Mouse (Mus musculus) stomach, embryonic 14.5 days (tissue): ENCODE results near the gene Pdpr. TPM values are rescaled to one million over a fixed set of nuclear protein-coding genes. Genes with fewer than 3 reads are reported as not detected.
A peak's percentile ranks its signal among the peaks of the same experiment; 100 is the strongest.
"Not testable (repeated sequence)": the region's sequence is repeated elsewhere in the genome, so short reads cannot be mapped to it uniquely, and the experiment has no call there.

ENCODE experiments used
- ATAC-seq: fragments of 200-750 bp; cut with Nextera tagmentation; 2 replicates; pipeline ENCODE4 v1.8.0; 2017; ENCODE audit warnings: low read depth, moderate TSS enrichment; ENCODE audit not compliant: insufficient number of reproducible peaks, insufficient read depth, low FRiP score
- H3K27ac ChIP-seq: fragments of 300-500 bp; sonication (generic); 2 replicates; pipeline ENCODE4 v1.5.1; 2014; ENCODE audit warnings: mild to moderate bottlenecking, low read length, moderate library complexity, mixed read lengths
- H3K27me3 ChIP-seq: fragments of 300-500 bp; sonication (generic); 2 replicates; pipeline ENCODE4 v1.6.1; 2014; ENCODE audit warnings: low read length, control low read depth, mixed read lengths; ENCODE audit not compliant: control insufficient read depth, insufficient read depth
- H3K36me3 ChIP-seq: fragments of 300-500 bp; sonication (generic); 2 replicates; pipeline ENCODE4 v1.6.1; 2014; ENCODE audit warnings: mild to moderate bottlenecking, control low read depth, low read length, moderate library complexity, mixed read lengths; ENCODE audit not compliant: control insufficient read depth, insufficient read depth
- H3K4me1 ChIP-seq: fragments of 300-500 bp; sonication (generic); 2 replicates; pipeline ENCODE4 v1.6.1; 2014; ENCODE audit warnings: low read length, control low read depth, mixed read lengths; ENCODE audit not compliant: control insufficient read depth, insufficient read depth
- H3K4me2 ChIP-seq: fragments of 300-500 bp; sonication (generic); replicated peaks from 2 replicates; pipeline ENCODE4 v1.6.1; 2014; ENCODE audit warnings: low read depth, low read length, control low read depth
- H3K4me3 ChIP-seq: fragments of 300-500 bp; sonication (generic); 2 replicates; pipeline ENCODE4 v1.5.1; 2014; ENCODE audit warnings: low read depth, low read length, control low read depth
- H3K9ac ChIP-seq: fragments of 300-500 bp; sonication (generic); replicated peaks from 2 replicates; pipeline ENCODE4 v1.6.1; 2014; ENCODE audit warnings: low read depth, mild to moderate bottlenecking, control low read depth, low read length, moderate library complexity, mixed read lengths
- H3K9me3 ChIP-seq: fragments of 300-500 bp; sonication (generic); 2 replicates; pipeline ENCODE4 v1.6.1; 2016; ENCODE audit warnings: low read depth, low read length, control low read depth; ENCODE audit not compliant: control insufficient read depth
- WGBS: fragments of 180-500 bp; shearing (Covaris S2); extraction: QIAGEN DNeasy Blood & Tissue Kit; methylation state at CpG from one replicate; pipeline ENCODE4 v1.1.7; 2014; 5-methylcytosine and 5-hydroxymethylcytosine counted together
- polyA plus RNA-seq: library from polyadenylated mRNA; unstranded; fragments of >200 nt; fragmentation: Nextera tagmentation; extraction: Ambion mirVana; gene quantifications from 2 replicates; pipeline ENCODE4 v1.2.1, GENCODE M21; 2014

Pdpr gene
- polyA plus RNA-seq, 1 experiment from 2014 or later = 8.6 TPM

- 91% methylated on average over 5 of the region's 5 CpGs for WGBS
- ATAC-seq = no peak
- H3K4me3 ChIP-seq = no peak overlapping the region
- H3K4me2 ChIP-seq = no peak overlapping the region
- H3K4me1 ChIP-seq = no peaks in the 10 kb centered on the region
- H3K27ac ChIP-seq = no peak overlapping the region
- no peaks in the 10 kb centered on the region for H3K9me3 ChIP-seq
- H3K9ac ChIP-seq = no peak overlapping the region
- peaks cover 24% of the 10 kb centered on the region for H3K36me3 ChIP-seq
- H3K27me3 ChIP-seq = no peaks in the 10 kb centered on the region
Measured at GRCm38 (mm10) chr8:111114891-111115290, 20.5 kb downstream of the Pdpr start.

GRCm38 (mm10) chr8:111119481-111119880 lies 25.1 kb downstream of the Pdpr start:
- Histone ChIP-seq H3K9me3 (no peaks in the 10 kb centered on the region), H3K4me1 (no peaks in the 10 kb centered on the region)

GRCm38 (mm10) chr8:111130756-111131155 lies 36.3 kb downstream of the Pdpr start:
- 85% methylated on average over 2 of the region's 2 CpGs for WGBS
- Histone ChIP-seq H3K4me2 (no peak overlapping the region), H3K4me3 (no peak overlapping the region), H3K9me3 (no peaks in the 10 kb centered on the region), H3K9ac (no peak overlapping the region), H3K36me3 (peaks cover 40% of the 10 kb centered on the region), H3K27me3 (no peaks in the 10 kb centered on the region), H3K4me1 (no peaks in the 10 kb centered on the region), H3K27ac (no peak overlapping the region)
- no peak for ATAC-seq

More at GRCm38 (mm10) chr8:111119481-111119880, 25.1 kb downstream of the Pdpr start:
- Histone ChIP-seq H3K4me2 (no peak overlapping the region), H3K9ac (no peak overlapping the region), H3K4me3 (no peak overlapping the region), H3K27ac (no peak overlapping the region), H3K27me3 (no peaks in the 10 kb centered on the region), H3K36me3 (peaks cover 21% of the 10 kb centered on the region)
- WGBS = 91% methylated on average over 3 of the region's 3 CpGs
- ATAC-seq = no peak

- H3K27ac ChIP-seq = no peak overlapping the region
- no peak overlapping the region for H3K4me3 ChIP-seq
- ATAC-seq = no peak
- H3K27me3 ChIP-seq = no peaks in the 10 kb centered on the region
- no peak overlapping the region for H3K4me2 ChIP-seq
- 0 out of 2 replicates have a peak, but pooled peaks cover 5% of the 10 kb centered on the region for H3K4me1 ChIP-seq
- no peak overlapping the region for H3K9ac ChIP-seq
- H3K9me3 ChIP-seq = no peaks in the 10 kb centered on the region
- peaks cover 5% of the 10 kb centered on the region for H3K36me3 ChIP-seq
Measured at GRCm38 (mm10) chr8:111142521-111142920, 48.1 kb downstream of the Pdpr start.

GRCm38 (mm10) chr8:111144901-111145459 lies 50.5 kb downstream of the Pdpr start:
- Histone ChIP-seq H3K4me3 (peak overlapping the region; percentile 53), H3K4me2 (peak overlapping the region; percentile 74), H3K9ac (peak overlapping the region; percentile 53)
- WGBS = under 1% methylated on average over 54 of the region's 63 CpGs
- not testable (repeated sequence) for H3K27ac ChIP-seq, H3K4me1 ChIP-seq, H3K9me3 ChIP-seq, H3K27me3 ChIP-seq, H3K36me3 ChIP-seq
- peak; percentile 62 for ATAC-seq

GRCm38 (mm10) chr8:111145460-111146012 lies 51.1 kb downstream of the Pdpr start:
- Histone ChIP-seq H3K4me2 (peak overlapping the region; percentile 79), H3K4me3 (peak overlapping the region; percentile 53), H3K9ac (peak overlapping the region; percentile 72)
- ATAC-seq = peak; percentile 92
- WGBS = under 1% methylated on average over 57 of the region's 74 CpGs
- H3K36me3 ChIP-seq, H3K27ac ChIP-seq, H3K4me1 ChIP-seq, H3K9me3 ChIP-seq, H3K27me3 ChIP-seq: not testable (repeated sequence)

GRCm38 (mm10) chr8:111155721-111156436 lies 61.4 kb downstream of the Pdpr start:
- H3K9ac ChIP-seq = no peak overlapping the region
- peaks cover 57% of the 10 kb centered on the region for H3K36me3 ChIP-seq
- 83% methylated on average over 8 of the region's 8 CpGs for WGBS
- H3K4me2 ChIP-seq = no peak overlapping the region
- H3K27me3 ChIP-seq = no peaks in the 10 kb centered on the region
- no peak overlapping the region for H3K27ac ChIP-seq
- no peak overlapping the region for H3K4me3 ChIP-seq
- ATAC-seq = no peak
- no peaks in the 10 kb centered on the region for H3K9me3 ChIP-seq
- H3K4me1 ChIP-seq = no peaks in the 10 kb centered on the region

- Histone ChIP-seq H3K36me3 (peaks cover 71% of the 10 kb centered on the region), H3K9ac (no peak overlapping the region), H3K9me3 (no peaks in the 10 kb centered on the region), H3K4me2 (no peak overlapping the region), H3K4me1 (no peaks in the 10 kb centered on the region), H3K4me3 (no peak overlapping the region), H3K27me3 (no peaks in the 10 kb centered on the region), H3K27ac (no peak overlapping the region)
- peak; percentile 46; the same call in 1 of the 2 replicates for ATAC-seq
- 64% methylated on average over 14 of the region's 14 CpGs for WGBS
Measured at GRCm38 (mm10) chr8:111157617-111158016, 63.2 kb downstream of the Pdpr start.
